Mouse (Mus musculus): Measurements from ENCODE around the gene Colec11.

Gene Colec11

GRCm38 (mm10) chr12:28623195-28623594 lies at the start of gene Colec11:
Gene Colec11 (minus strand): TSS chr12:28623377.
- in situ Hi-C loops (cut with MboI, MseI) = no loop called here

- in situ Hi-C loops (cut with MboI, MseI) = no loop called here
Measured at GRCm38 (mm10) chr12:28667287-28667686, 44.1 kb upstream of the Colec11 start.

- in situ Hi-C loops (cut with MboI, MseI) = no loop called here
Measured at GRCm38 (mm10) chr12:28666734-28667133, 43.6 kb upstream of the Colec11 start.

- in situ Hi-C loops (cut with MboI, MseI) = no loop called here
Measured at GRCm38 (mm10) chr12:28662628-28663027, 39.5 kb upstream of the Colec11 start.

DNA sequence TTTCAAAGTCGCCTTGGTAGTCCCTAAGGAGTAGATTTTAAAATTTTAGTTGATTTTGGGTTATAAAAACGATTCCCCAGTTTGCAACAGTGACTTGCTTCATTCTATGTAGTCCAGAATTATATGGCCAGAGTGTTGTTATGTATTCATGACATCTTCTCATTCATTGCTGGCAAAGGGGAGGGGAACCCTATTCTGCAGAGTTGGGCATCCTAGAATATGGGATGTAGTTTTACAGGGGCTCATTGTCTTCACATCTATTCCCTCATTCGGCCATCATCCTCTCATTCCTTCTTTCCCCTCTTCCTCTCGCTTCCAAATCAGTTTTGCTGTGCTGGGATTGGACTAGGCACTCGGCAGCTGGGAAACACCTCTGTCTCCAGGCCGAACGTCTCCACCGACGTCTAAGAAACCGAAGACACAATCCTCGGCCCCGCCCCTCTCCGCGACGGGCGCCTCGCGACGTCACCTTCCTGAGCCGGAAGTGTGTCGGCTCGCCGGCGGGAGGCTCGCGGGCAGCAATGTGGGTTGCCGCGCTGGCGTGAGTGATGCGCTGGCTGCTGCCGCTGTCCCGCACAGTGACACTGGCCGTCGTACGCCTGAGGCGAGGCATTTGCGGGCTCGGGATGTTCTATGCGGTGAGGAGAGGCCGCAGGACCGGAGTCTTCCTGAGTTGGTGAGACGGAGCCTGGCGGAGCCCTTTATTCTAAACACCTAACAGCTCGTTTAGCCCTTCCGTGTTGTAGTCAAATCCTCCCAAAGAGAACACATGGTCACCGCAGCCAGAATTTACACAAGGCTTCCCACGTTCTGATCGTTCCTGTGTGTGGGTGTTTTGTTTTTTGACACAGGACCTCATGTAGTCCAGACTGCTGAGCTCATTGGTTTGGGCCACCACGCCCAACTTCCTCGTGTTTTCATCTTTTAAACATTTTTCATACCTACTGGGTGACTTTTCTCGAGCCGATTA lies 26.2 kb upstream of the Colec11 start, which contains the start of gene Rnaseh1:
Gene Rnaseh1, plus strand, starts transcription at position 462 of the 970 bp plus-strand sequence.
- in situ Hi-C loops (cut with MboI, MseI) = no loop called here

DNA sequence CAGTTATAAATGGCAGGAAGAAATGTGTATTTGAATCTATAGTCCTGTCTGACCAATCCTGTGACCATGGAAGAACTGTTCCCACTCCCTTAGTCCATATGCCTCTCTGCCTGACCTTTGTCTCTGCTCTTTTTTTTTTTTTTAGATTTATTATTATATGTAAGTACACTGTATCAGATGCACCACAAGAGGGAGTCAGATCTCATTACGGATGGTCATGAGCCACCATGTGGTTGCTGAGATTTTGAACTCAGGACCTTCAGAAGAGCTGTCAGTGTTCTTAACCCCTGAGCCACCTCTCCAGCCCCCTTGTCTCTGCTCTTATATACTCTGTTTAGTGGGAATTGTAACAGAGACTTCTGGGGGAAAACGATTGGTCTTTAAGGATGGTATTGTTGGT lies 15.6 kb upstream of the Colec11 start:
- in situ Hi-C loops (cut with MboI, MseI) = loop anchor here (5.0 kb wide), 2 partner anchors 39 to 114 kb away; partner anchors contain the start of genes Adi1, Eipr1 and Trappc12

DNA sequence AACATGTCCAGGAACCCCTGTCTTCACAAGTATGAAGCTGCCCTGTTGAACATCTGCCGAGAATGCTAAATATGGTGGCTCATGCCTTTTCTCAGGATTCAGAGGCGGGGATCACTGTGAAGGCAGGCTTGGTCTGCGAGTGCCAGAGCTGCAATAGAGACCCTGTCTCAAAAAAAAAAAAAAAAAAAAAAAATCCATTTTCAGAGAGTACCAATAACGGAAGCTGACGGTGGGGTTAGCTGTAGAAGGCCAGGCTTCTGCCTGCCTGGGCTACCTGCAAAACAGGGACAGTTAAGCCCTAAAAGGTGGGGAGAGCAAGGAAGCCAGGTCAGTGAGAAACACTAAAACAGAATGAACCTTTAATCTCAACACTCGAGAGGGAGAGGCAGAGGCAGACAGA lies 13.4 kb upstream of the Colec11 start:
- in situ Hi-C loops (cut with MboI, MseI) = loop anchor here (5.0 kb wide), 2 partner anchors 41 to 116 kb away; partner anchors contain the start of genes Adi1, Eipr1 and Trappc12

GRCm38 (mm10) chr12:28635535-28636476 lies 12.6 kb upstream of the Colec11 start, which contains the start of gene Rps7:
Gene Rps7 (minus strand): TSS chr12:28635953.
- in situ Hi-C loops (cut with MboI, MseI) = loop anchor here (5.0 kb wide), 2 partner anchors 41 to 116 kb away; partner anchors contain the start of genes Adi1, Eipr1 and Trappc12

- in situ Hi-C loops (cut with MboI, MseI) = loop anchor here (5.0 kb wide), 2 partner anchors 42 to 117 kb away; partner anchors contain the start of genes Adi1, Eipr1 and Trappc12
Measured at GRCm38 (mm10) chr12:28635058-28635534, 11.9 kb upstream of the Colec11 start.

DNA sequence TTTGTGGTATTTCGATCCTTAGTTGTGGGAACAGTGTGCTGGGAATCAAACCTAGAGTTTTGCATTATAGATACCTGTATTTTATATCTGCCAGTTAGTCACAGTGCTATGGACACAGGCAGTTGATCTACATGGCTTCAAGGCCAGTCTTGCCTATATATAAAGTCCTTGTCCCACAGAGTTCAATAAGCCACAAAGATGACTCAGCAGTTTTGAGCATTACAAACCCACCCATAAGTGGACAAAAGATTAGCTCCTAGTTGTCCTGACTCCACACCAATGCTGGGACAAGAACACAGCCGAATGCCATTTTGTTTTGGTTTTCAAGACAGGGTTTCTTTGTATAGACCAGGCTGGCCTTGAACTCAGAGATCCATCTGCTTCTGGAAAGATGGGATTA lies 5.3 kb upstream of the Colec11 start:
- in situ Hi-C loops (cut with MboI, MseI) = no loop called here

GRCm38 (mm10) chr12:28627092-28627491 lies 3.9 kb upstream of the Colec11 start:
- in situ Hi-C loops (cut with MboI, MseI) = no loop called here

- in situ Hi-C loops (cut with MboI, MseI) = no loop called here
Measured at GRCm38 (mm10) chr12:28625407-28625806, 2.2 kb upstream of the Colec11 start.

DNA sequence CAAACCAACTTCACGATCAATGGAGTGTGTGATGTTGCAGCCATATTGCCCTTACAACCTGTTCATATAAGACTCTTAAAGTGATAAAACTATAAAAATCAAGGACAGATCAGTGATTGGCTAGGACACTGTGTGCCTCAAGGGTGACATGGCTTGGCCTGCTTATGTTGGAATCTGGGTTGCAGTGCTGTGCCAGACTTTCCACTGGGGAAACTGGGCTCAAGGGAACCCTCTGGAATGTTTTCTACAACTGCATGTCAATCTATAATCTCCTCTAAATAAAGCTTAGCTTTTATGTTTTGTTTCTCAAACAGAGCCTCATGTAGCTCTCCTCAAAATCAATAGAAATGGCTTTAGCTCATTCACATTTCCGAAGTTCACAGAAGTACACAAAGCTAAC lies 1.1 kb upstream of the Colec11 start:
- in situ Hi-C loops (cut with MboI, MseI) = no loop called here

DNA sequence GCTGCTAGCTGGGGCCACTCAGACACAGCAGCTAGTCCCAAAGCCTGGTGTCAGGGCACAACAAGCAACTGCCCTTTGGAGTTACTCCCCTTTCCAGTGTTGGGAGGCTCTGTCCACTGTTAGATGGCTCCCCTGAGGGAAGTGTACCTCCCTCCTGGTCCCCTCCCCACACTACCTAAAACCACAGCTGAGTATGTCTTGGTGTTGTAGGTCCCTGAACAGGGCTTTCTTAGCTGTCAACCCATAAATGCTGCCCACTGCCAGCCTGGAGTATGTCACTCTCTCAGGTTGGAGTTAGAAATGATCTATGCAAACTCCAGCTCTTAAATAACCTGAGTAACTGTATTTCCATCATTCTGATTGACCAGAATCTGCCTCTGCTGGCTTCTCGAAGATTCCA lies 536 bp downstream of the Colec11 start:
- in situ Hi-C loops (cut with MboI, MseI) = no loop called here

GRCm38 (mm10) chr12:28622167-28622532 lies 1.0 kb downstream of the Colec11 start:
- in situ Hi-C loops (cut with MboI, MseI) = no loop called here

DNA sequence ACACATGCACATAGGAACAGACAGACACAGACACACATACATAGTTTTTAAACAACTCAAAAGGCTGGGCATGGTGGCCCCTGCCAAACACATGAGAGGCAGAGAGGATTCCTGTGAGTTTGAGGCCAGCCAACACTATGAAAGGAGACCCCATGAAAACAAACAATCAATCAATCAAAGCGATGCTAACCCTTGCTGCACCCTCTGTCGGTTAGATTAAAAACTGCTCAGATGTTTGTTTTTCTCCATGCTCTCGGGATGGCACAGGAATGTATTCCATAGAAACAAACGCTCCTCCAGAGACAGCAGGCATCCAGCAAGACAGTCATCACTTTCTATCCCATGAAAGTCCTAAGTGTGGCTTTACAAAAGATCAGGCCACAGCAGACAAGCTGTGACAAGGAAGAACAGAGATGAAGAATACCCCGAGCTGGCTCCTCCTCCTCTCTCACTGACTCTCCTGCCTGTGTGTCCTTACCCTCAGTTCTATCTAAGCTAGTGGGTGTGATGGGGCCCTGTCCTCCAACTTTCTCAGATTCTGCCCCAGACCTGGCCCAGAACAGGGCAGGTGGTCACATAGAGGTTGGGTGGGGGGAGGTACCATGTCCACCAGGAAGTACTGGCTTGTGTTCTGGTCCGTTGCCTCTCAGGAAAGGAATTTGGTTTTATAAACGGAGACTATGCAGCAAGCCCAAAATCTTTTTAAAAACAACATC lies 1.6 kb downstream of the Colec11 start:
- in situ Hi-C loops (cut with MboI, MseI) = no loop called here

- in situ Hi-C loops (cut with MboI, MseI) = no loop called here
Measured at GRCm38 (mm10) chr12:28617297-28617696, 5.9 kb downstream of the Colec11 start.

DNA sequence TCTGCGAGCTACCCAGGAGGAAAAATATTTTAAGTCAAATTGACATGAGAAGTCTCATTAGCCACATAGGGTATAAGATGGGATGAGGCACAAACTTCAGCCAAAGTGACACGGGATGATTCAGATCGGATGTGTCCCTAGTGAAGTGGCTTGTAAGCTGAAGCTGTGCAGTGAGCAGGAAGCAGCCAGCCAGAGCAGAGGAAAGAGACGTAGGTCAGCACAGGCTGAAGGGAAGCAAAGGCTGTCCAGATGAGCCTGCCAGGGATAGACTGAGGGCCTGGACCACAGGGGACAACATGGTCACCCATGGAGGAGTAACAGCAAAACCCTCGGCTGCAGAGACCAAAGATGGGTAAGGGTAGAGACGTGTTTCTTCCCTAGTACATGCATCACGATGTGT lies 8.8 kb downstream of the Colec11 start:
- in situ Hi-C loops (cut with MboI, MseI) = no loop called here

DNA sequence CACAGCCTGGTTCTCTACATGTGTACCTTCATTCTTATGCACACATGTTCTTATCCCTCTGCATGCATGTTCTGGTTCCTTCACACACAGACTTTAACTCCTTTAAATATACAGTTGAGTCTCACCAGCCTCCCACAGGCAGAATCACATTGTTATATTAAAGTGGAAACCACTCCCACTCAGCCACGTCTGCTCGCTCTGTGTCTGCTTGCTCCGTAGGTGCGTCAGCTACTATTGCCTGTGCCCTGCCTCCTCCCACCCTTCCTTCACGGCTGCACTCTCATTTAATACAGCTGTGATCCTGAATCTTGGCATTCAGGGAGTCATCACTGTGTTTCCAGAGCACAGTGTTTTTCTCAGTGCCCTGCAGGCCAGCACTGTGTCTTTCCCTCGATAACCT lies 10.8 kb downstream of the Colec11 start:
- in situ Hi-C loops (cut with MboI, MseI) = no loop called here

DNA sequence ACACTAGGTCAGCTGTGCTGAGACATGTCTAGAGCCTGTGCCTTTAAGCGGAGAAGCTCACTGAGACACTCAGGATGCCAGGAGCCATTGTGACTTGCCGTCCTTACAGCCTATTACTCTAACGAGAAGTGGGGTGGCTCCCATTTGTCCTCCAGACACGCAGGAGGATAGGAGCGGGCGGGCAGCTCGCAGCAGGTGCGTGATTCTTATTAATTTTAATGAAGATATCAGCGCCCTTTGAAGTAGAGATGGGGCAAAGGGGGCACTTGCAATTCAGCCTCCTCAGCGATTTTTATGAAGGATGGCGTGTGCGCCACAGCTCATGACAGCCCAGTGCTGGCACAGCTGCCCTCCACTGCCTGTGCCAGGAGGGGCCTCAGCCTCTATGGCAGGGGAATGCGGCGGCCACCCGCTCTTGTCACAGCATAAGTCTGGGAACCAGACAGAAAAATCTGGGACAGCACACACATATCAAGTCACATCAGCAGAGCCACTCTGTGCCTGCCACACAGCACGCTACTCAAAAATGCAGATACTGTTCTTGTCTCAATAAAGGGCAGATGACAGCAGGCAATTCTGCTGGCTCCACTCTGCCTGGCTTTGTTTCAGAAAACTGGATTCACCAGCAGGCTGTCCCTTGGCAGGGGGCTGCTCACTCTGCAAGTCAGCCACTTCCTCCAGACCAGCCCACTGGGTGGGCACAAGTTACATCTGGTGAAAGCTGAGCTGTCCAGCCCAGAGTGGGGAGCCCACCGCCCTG lies 15.5 kb downstream of the Colec11 start:
- in situ Hi-C loops (cut with MboI, MseI) = no loop called here

Measured in T-helper 2 cell (primary cell).